Mouse (Mus musculus): ENCODE data around the gene Hmgn1. TPM values are rescaled to one million over a fixed set of nuclear protein-coding genes. Genes with fewer than 3 reads are reported as not detected.
"Not testable (repeated sequence)": the region's sequence is repeated elsewhere in the genome, so short reads cannot be mapped to it uniquely, and the experiment has no call there.

Hmgn1 gene
- polyA plus RNA-seq, 1 experiment: 38.0 TPM

DNA sequence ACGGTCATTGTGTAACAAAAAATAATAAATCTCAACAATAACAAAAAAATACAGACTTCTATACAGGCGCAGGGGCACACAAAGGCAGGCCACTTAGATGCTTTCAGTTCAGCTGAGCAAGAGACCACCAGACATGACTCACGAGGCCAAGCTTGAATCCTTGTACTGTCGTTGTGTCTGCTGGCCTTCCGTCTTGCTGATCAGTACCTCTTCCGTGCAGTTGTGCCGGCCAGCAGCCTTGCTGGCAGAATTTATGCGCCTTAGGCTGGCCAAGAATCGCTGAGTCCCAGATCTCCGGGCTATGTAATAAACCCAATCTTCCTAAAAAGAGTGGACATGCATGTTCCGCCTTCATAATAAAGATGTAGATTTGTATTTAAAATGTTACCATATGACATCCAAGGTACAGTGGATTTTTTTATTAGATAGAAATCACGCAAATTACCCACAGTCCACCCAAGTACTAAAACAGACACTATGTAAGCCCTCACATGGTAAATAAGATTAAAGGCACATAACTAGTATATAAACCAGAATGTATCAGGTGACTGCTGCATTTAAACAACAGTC, 31.1 kb upstream of the Hmgn1 start:
- DNase-seq: no peak
- 71% methylated on average over 12 of the region's 12 CpGs for WGBS
- H3K4me1 ChIP-seq (ENCODE audit: control insufficient read depth, insufficient read depth, low read length): no peaks in the 10 kb centered on the region
- TF ChIP-seq POLR2A (IDR thresholded peaks at IDR 0.05; ENCODE audit: borderline replicate concordance, extremely low read depth, low read depth, low read length) (no peak), CTCF (IDR thresholded peaks at IDR 0.05; ENCODE audit: insufficient read depth, low read length) (no peak)
- peak overlapping the region; percentile 70 for H3K4me3 ChIP-seq (replicated peaks; ENCODE audit: extremely low read depth, low read depth, low read length)

DNA sequence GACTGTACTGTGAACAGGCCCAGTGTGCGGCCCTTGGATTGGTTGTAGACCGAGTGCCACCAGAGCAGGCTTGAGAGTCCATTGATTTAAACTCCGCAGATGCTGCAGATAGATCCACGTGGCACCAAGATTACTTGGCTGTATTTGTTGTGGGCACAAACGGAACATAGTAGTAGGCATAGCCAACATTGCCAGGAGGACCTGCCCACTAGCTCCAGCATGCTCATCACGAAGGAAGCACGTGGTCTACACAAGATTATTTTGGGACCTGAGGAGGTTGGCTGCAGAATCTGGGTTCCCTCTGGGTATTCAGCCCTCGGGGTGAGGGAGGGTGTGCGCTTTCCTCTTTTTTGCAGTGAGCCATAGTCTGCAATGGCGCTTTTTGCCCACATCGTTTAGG, 29.6 kb upstream of the Hmgn1 start:
- no peak overlapping the region for H3K4me3 ChIP-seq (replicated peaks; ENCODE audit: extremely low read depth, low read depth, low read length)
- DNase-seq: no peak
- 88% methylated on average over 11 of the region's 11 CpGs for WGBS
- H3K4me1 ChIP-seq (ENCODE audit: control insufficient read depth, insufficient read depth, low read length): no peaks in the 10 kb centered on the region
- TF ChIP-seq POLR2A (IDR thresholded peaks at IDR 0.05; ENCODE audit: borderline replicate concordance, extremely low read depth, low read depth, low read length): no peak
- no peak for TF ChIP-seq CTCF (IDR thresholded peaks at IDR 0.05; ENCODE audit: insufficient read depth, low read length)

DNA sequence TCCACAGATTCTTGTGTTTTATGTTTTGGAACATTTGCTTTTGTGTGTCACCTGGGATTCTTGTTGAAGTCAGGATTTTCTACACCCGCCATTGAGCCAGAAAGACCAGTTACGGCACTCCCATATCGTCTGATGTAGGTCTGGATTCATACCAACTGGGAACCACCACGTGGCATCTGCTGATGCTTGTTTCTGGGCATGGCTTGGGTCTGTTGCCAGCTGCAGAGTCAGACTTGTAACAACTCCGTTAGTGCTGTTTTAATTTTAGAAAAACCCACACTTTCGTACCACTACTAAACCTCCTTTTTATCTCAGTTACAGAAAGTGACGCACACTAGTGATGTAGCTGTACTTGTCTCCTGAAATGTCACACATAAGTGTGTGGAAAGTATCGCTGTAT, 28.5 kb upstream of the Hmgn1 start:
- Histone ChIP-seq H3K4me3 (replicated peaks; ENCODE audit: extremely low read depth, low read depth, low read length) (no peak overlapping the region), H3K4me1 (ENCODE audit: control insufficient read depth, insufficient read depth, low read length) (no peaks in the 10 kb centered on the region)
- DNase-seq: no peak
- TF ChIP-seq POLR2A (IDR thresholded peaks at IDR 0.05; ENCODE audit: borderline replicate concordance, extremely low read depth, low read depth, low read length) (no peak), CTCF (IDR thresholded peaks at IDR 0.05; ENCODE audit: insufficient read depth, low read length) (no peak)
- 89% methylated on average over 8 of the region's 8 CpGs for WGBS

DNA sequence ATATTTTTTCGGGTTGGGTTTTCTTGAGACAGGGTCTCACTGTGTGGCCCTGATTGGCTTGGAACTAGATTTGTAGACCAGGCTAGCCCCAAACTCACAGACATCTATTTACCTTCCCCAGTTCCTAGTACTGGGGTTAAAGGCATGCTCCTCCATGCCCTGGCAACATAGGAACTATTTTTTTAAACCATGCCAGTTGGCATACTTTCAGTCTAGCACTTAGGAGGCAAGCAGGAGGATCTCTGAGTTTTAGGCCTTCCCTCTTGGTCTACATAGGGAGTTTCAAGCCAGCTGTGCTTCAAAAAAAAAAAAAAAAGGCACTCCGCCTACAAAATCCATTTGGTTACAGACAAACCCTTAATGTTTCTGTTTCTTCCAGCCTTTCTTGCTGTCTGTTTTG, 26.9 kb upstream of the Hmgn1 start:
- no peak overlapping the region for H3K4me3 ChIP-seq (replicated peaks; ENCODE audit: extremely low read depth, low read depth, low read length)
- H3K4me1 ChIP-seq (ENCODE audit: control insufficient read depth, insufficient read depth, low read length): no peaks in the 10 kb centered on the region
- WGBS: 76% methylated on average over 2 of the region's 2 CpGs
- DNase-seq: no peak
- TF ChIP-seq CTCF (IDR thresholded peaks at IDR 0.05; ENCODE audit: insufficient read depth, low read length): no peak
- TF ChIP-seq POLR2A (IDR thresholded peaks at IDR 0.05; ENCODE audit: borderline replicate concordance, extremely low read depth, low read depth, low read length): no peak

DNA sequence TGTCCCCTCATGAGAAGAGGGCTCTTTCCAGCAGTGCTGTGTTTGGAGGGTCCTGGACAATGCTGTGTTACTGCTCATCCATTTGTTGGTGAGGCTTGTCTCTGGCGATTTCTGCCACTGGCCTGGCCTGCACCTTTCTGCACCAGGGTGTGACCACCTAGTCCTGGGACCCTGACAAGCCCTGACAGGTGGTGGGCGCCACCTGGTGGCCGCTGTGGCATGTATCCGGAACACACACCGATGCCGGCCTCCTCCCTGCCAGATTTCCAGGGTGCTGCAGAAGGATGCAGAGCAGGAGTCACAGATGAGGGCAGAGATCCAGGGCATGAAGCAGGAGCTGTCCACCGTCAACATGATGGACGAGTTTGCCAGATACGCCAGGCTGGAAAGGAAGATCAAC, 24.0 kb upstream of the Hmgn1 start:
- peak; percentile 68 for DNase-seq
- WGBS: 23% methylated on average over 9 of the region's 9 CpGs
- Histone ChIP-seq H3K4me3 (replicated peaks; ENCODE audit: extremely low read depth, low read depth, low read length) (no peak overlapping the region), H3K4me1 (ENCODE audit: control insufficient read depth, insufficient read depth, low read length) (no peaks in the 10 kb centered on the region)
- TF ChIP-seq CTCF (IDR thresholded peaks at IDR 0.05; ENCODE audit: insufficient read depth, low read length) (peak; percentile 71), POLR2A (IDR thresholded peaks at IDR 0.05; ENCODE audit: borderline replicate concordance, extremely low read depth, low read depth, low read length) (no peak)

DNA sequence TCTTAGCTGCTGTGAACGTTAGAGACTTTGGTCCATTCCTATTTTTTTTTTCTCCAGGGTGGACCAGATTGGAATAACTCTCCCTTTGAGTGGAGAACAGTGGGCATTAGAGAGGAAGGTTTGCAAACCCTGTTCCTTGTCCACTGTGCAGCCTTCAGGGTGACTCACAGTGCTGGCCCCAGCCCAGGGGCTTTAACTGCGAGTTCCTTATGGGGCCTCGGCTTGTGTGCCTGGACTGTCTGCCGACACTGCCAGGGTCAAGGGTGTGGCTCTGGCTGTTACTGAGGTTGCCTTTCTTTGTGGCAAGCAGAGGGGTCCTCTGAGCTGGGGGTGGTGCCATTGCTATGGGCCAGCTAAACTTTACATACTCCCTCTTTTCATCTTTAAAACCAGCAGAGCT, 23.5 kb upstream of the Hmgn1 start:
- TF ChIP-seq CTCF (IDR thresholded peaks at IDR 0.05; ENCODE audit: insufficient read depth, low read length) (no peak), POLR2A (IDR thresholded peaks at IDR 0.05; ENCODE audit: borderline replicate concordance, extremely low read depth, low read depth, low read length) (no peak)
- Histone ChIP-seq H3K4me1 (ENCODE audit: control insufficient read depth, insufficient read depth, low read length) (no peaks in the 10 kb centered on the region), H3K4me3 (replicated peaks; ENCODE audit: extremely low read depth, low read depth, low read length) (no peak overlapping the region)
- 55% methylated on average over 4 of the region's 4 CpGs for WGBS
- DNase-seq: no peak

DNA sequence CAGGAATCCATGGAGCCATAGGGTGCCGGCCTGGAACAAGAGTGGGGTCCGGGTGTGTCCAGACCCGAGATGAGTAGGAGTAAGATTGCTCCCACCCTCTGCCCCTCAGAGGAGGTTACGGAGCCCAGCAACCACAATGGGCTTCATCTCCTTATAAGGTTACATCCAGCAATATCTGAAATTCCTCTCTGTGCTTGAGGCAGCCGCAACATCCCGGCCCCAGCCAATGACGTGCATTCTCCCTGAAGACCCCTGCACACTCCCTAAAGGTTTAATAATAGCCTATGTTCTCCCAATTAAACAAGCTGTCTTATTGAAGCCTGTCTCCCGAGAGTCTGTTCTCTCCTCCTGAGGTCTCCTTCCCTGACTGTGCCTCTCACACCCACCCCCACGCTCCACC, 21.8 kb upstream of the Hmgn1 start:
- no peak overlapping the region for H3K4me3 ChIP-seq (replicated peaks; ENCODE audit: extremely low read depth, low read depth, low read length)
- no peak for DNase-seq
- TF ChIP-seq POLR2A (IDR thresholded peaks at IDR 0.05; ENCODE audit: borderline replicate concordance, extremely low read depth, low read depth, low read length): no peak
- TF ChIP-seq CTCF (IDR thresholded peaks at IDR 0.05; ENCODE audit: insufficient read depth, low read length): no peak
- WGBS: 63% methylated on average over 9 of the region's 9 CpGs
- H3K4me1 ChIP-seq (ENCODE audit: control insufficient read depth, insufficient read depth, low read length): no peaks in the 10 kb centered on the region

DNA sequence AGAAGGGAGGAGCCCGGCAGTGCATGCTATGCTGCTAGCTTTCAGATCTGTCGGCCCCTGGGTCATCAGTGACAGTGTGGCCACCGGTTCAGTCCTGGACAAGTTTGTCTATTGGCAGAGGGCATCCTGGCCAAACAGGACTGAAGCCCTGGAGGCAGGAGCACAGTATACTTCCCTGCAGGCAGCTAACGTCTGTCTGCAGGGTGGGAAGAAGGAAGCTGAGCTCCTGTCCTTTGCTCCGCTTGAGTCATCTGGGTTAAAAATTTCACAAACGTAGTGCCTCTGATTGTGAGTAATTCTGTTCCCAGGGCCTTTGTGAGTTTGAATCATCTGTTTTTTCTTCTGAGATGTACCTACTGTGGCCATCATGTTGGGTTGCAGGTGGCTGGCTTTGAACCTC, 21.3 kb upstream of the Hmgn1 start:
- DNase-seq: no peak
- Histone ChIP-seq H3K4me1 (ENCODE audit: control insufficient read depth, insufficient read depth, low read length) (no peaks in the 10 kb centered on the region), H3K4me3 (replicated peaks; ENCODE audit: extremely low read depth, low read depth, low read length) (no peak overlapping the region)
- 68% methylated on average over 6 of the region's 6 CpGs for WGBS
- no peak for TF ChIP-seq POLR2A (IDR thresholded peaks at IDR 0.05; ENCODE audit: borderline replicate concordance, extremely low read depth, low read depth, low read length)
- TF ChIP-seq CTCF (IDR thresholded peaks at IDR 0.05; ENCODE audit: insufficient read depth, low read length): no peak

DNA sequence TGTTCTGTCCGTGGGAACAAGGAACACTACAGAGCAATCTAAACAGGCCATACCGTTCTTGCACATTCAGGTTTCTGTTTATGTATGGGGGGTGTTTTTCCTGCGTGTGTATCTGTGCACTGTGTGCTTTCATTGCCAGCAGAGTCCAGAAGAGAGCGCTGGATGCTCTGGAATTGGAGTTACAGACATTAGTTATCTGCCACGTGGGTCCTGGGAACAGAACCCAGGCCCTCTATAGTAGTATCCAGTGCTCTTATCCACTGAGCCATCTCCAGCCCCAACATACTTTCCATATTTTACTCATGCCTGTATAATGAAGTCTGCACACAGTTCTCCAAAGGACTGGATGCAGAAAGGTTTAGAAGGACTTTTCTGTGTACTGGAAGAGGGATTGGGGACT, 18.3 kb upstream of the Hmgn1 start:
- 1% methylated on average over 5 of the region's 5 CpGs for WGBS
- DNase-seq: no peak
- H3K4me1 ChIP-seq (ENCODE audit: control insufficient read depth, insufficient read depth, low read length): no peaks in the 10 kb centered on the region
- peak overlapping the region; percentile 68 for H3K4me3 ChIP-seq (replicated peaks; ENCODE audit: extremely low read depth, low read depth, low read length)
- no peak for TF ChIP-seq POLR2A (IDR thresholded peaks at IDR 0.05; ENCODE audit: borderline replicate concordance, extremely low read depth, low read depth, low read length)
- TF ChIP-seq CTCF (IDR thresholded peaks at IDR 0.05; ENCODE audit: insufficient read depth, low read length): no peak

DNA sequence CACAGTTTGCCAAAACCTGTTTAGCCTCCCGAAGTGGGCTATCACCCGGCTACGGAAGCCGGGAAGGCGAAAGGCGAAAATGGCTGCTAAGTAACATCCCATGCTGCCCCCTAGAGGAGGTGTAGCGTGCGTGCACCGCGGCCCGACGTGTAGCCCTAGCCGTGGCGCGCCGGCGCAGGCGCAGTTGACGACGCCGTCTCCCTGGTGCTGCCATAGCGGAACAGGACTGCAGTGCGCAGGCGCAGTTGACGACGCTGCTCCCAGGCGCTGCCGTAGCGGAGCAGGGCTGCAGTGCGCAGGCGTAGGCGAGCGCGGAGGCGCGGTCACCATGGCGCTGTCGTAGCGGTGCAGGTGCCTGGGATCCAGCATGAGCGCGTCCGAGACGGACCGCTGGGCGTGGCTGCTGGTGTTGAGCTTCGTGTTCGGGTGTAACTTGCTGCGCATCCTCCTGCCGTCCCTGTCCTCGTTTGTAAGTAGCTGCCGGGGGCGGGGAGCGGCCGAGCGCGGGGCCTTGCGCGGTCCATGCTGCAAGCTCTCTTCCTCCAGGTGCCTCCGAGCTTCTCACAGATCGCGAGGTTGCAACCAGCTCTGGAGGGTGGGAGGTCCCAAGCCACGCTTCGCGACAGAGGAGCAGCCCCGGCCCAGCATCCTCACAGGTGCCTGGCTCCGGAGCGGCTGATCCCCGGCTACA, 17.7 kb upstream of the Hmgn1 start, which contains the start of gene Wrb:
TSS of gene Wrb (plus strand) at position 298 of the 691 bp plus-strand sequence.
- no peaks in the 10 kb centered on the region for H3K4me1 ChIP-seq (ENCODE audit: control insufficient read depth, insufficient read depth, low read length)
- DNase-seq: peak; percentile 99
- TF ChIP-seq POLR2A (IDR thresholded peaks at IDR 0.05; ENCODE audit: borderline replicate concordance, extremely low read depth, low read depth, low read length) (peak; percentile 71; the same call in 1 of the 2 replicates), CTCF (IDR thresholded peaks at IDR 0.05; ENCODE audit: insufficient read depth, low read length) (peak; percentile 94)
- WGBS: under 1% methylated on average over 68 of the region's 68 CpGs
- peak within 1 kb of the TSS; percentile 68 for H3K4me3 ChIP-seq (replicated peaks; ENCODE audit: extremely low read depth, low read depth, low read length)

DNA sequence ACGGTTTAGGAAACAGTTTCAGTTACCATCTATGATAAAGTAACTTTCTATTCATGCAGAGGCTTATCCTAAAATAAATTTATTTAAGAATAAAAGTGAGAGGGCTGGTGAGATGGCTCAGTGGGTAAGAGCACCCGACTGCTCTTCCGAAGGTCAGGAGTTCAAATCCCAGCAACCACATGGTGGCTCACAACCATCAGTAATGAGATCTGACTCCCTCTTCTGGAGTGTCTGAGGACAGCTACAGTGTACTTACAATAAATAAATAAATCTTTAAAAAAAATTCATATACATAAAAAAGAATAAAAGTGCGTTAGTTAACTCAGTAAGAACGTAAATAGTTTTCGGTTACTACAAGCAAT, 17.2 kb upstream of the Hmgn1 start:
- H3K4me3 ChIP-seq (replicated peaks; ENCODE audit: extremely low read depth, low read depth, low read length); H3K4me1 ChIP-seq (ENCODE audit: control insufficient read depth, insufficient read depth, low read length); DNase-seq: not testable (repeated sequence)
- WGBS: 23% methylated on average over 6 of the region's 6 CpGs
